Mouse (Mus musculus) central nervous system, embryonic 14 days (tissue): ENCODE measurements around the gene Gm49373. TPM values are rescaled to one million over a fixed set of nuclear protein-coding genes. Genes with fewer than 3 reads are reported as not detected.

Experiments used
- polyA plus RNA-seq: library from polyadenylated mRNA; depleted of rRNA; stranded (reverse); fragments of >200 nt; gene quantifications from 2 replicates; pipeline ENCODE4 v1.2.3, GENCODE M21; 2012; rRNA removed

Gene Gm49373
- polyA plus RNA-seq: 3.4 and 3.6 TPM in 2 replicates

GRCm38 (mm10) chr9:21073044-21073840 is at the start of gene Gm49373, which contains the start of gene Fdx1l:
Gene Gm49373 (minus strand): TSS chr9:21073096.
Gene Fdx1l (minus strand): TSS chr9:21073614.

GRCm38 (mm10) chr9:21091707-21092320 is 18.9 kb upstream of the Gm49373 start, which contains the start of the genes Gm38431 and Raver1:
Gene Gm38431 (minus strand): TSS chr9:21091997.
Gene Raver1 (minus strand): TSS chr9:21092008.

GRCm38 (mm10) chr9:21067006-21067684 is 5.8 kb downstream of the Gm49373 start, which contains the start of gene Zglp1:
Gene Zglp1 (minus strand): TSS chr9:21067093.

GRCm38 (mm10) chr9:21031896-21032351 is 41.0 kb downstream of the Gm49373 start, which contains the start of gene Icam5:
Gene Icam5 (plus strand): TSS chr9:21032073.

GRCm38 (mm10) chr9:21029291-21030054 is 43.4 kb downstream of the Gm49373 start, which contains the start of gene Icam4:
Gene Icam4 (plus strand): TSS chr9:21029373.

GRCm38 (mm10) chr9:21015571-21016130 is 57.2 kb downstream of the Gm49373 start, which contains the start of gene Icam1:
Gene Icam1 (plus strand): TSS chr9:21015985.

Other genes with a start within 250 kb of the Gm49373 start
- gene A230050P20Rik, start 204.5 kb downstream of the Gm49373 start, polyA plus RNA-seq: 7.7 and 13.3 TPM in 2 replicates
- 10.2 and 11.1 TPM in 2 replicates for gene Angptl6, start 193.4 kb downstream of the Gm49373 start, polyA plus RNA-seq
- gene Ppan, start 184.9 kb downstream of the Gm49373 start, polyA plus RNA-seq: 82.3 and 91.6 TPM in 2 replicates
- gene Eif3g, start 174.5 kb downstream of the Gm49373 start, polyA plus RNA-seq: 151 and 160 TPM in 2 replicates
- 103 TPM in 2 replicates for gene Dnmt1, start 113.2 kb downstream of the Gm49373 start, polyA plus RNA-seq
- 4.8 and 8.3 TPM in 2 replicates for gene S1pr2, start 96.3 kb downstream of the Gm49373 start, polyA plus RNA-seq
- gene Mrpl4, start 70.4 kb downstream of the Gm49373 start, polyA plus RNA-seq: 78.1 and 87.6 TPM in 2 replicates
- 4.3 and 8.5 TPM in 2 replicates for gene Icam1, start 57.1 kb downstream of the Gm49373 start, polyA plus RNA-seq
- 0.08 TPM in 1 of 2 replicates, not detected in the other for gene Icam4, start 43.7 kb downstream of the Gm49373 start, polyA plus RNA-seq
- gene Icam5, start 41.0 kb downstream of the Gm49373 start, polyA plus RNA-seq: 0.88 and 1.0 TPM in 2 replicates
- gene Zglp1, start 6.0 kb downstream of the Gm49373 start, polyA plus RNA-seq: 0.61 TPM in 2 replicates
- gene Fdx1l, start 518 bp upstream of the Gm49373 start, polyA plus RNA-seq: 68.5 and 74.1 TPM in 2 replicates
- 4.3 and 5.0 TPM in 2 replicates for gene Gm38431, start 18.9 kb upstream of the Gm49373 start, polyA plus RNA-seq
- gene Raver1, start 18.9 kb upstream of the Gm49373 start, polyA plus RNA-seq: 67.1 and 69.6 TPM in 2 replicates
- 16.9 and 18.7 TPM in 2 replicates for gene Tyk2, start 58.1 kb upstream of the Gm49373 start, polyA plus RNA-seq
- gene Cdc37, start 76.9 kb upstream of the Gm49373 start, polyA plus RNA-seq: 204 and 216 TPM in 2 replicates
- 14.5 and 14.7 TPM in 2 replicates for gene Pde4a, start 92.6 kb upstream of the Gm49373 start, polyA plus RNA-seq
- 42.7 and 45.6 TPM in 2 replicates for gene Keap1, start 166.3 kb upstream of the Gm49373 start, polyA plus RNA-seq
- 1.8 and 2.4 TPM in 2 replicates for gene S1pr5, start 175.3 kb upstream of the Gm49373 start, polyA plus RNA-seq
- gene Atg4d, start 192.2 kb upstream of the Gm49373 start, polyA plus RNA-seq: 33.9 and 37.7 TPM in 2 replicates
- 44.7 and 45.6 TPM in 2 replicates for gene Kri1, start 214.9 kb upstream of the Gm49373 start, polyA plus RNA-seq
- 70.2 and 80.6 TPM in 2 replicates for gene Cdkn2d, start 218.3 kb upstream of the Gm49373 start, polyA plus RNA-seq
- 1.2 and 5.0 TPM in 2 replicates for gene Ap1m2, start 239.2 kb upstream of the Gm49373 start, polyA plus RNA-seq
- gene Slc44a2, start 247.6 kb upstream of the Gm49373 start, polyA plus RNA-seq: 83.1 and 95.6 TPM in 2 replicates